Mouse (Mus musculus): ENCODE results near the gene Fbxo41. TPM values are rescaled to one million over a fixed set of nuclear protein-coding genes. Genes with fewer than 3 reads are reported as not detected.

The Fbxo41 gene
- polyA plus RNA-seq (2012; rRNA removed): 0.14 and 0.20 TPM in 2 replicates

- DNase-seq (ENCODE audit: low read depth, low spot score): no peak
These were observed at the start of gene Fbxo41 for GRCm38 (mm10) chr6:85502911-85503250. Gene Fbxo41 (minus strand): TSS chr6:85502994.

GRCm38 (mm10) chr6:85547642-85548041 lies 44.8 kb upstream of the Fbxo41 start:
- DNase-seq (ENCODE audit: low read depth, low spot score): no peak
- 79% methylated on average over 5 of the region's 5 CpGs for WGBS

More at GRCm38 (mm10) chr6:85502911-85503250, at the start of gene Fbxo41:
- WGBS: under 1% methylated on average over 19 of the region's 22 CpGs

GRCm38 (mm10) chr6:85544251-85544881 lies 41.6 kb upstream of the Fbxo41 start:
- 77% methylated on average over 13 of the region's 13 CpGs for WGBS
- DNase-seq (ENCODE audit: low read depth, low spot score): no peak

- DNase-seq (ENCODE audit: low read depth, low spot score): no peak
- WGBS: 62% methylated on average over 10 of the region's 10 CpGs
These were observed 40.8 kb upstream of the Fbxo41 start for GRCm38 (mm10) chr6:85543351-85544175.

GRCm38 (mm10) chr6:85522825-85523224 lies 20.0 kb upstream of the Fbxo41 start:
- DNase-seq (ENCODE audit: low read depth, low spot score): no peak

GRCm38 (mm10) chr6:85522026-85522425 lies 19.2 kb upstream of the Fbxo41 start:
- WGBS: 75% methylated on average over 5 of the region's 5 CpGs
- no peak for DNase-seq (ENCODE audit: low read depth, low spot score)

More at GRCm38 (mm10) chr6:85522825-85523224, 20.0 kb upstream of the Fbxo41 start:
- 63% methylated on average over 2 of the region's 2 CpGs for WGBS

GRCm38 (mm10) chr6:85518091-85518693 lies 15.4 kb upstream of the Fbxo41 start:
- WGBS: 56% methylated on average over 5 of the region's 5 CpGs
- no peak for DNase-seq (ENCODE audit: low read depth, low spot score)

GRCm38 (mm10) chr6:85515941-85516340 lies 13.1 kb upstream of the Fbxo41 start:
- WGBS: 74% methylated on average over 4 of the region's 4 CpGs
- no peak for DNase-seq (ENCODE audit: low read depth, low spot score)

GRCm38 (mm10) chr6:85513531-85513910 lies 10.7 kb upstream of the Fbxo41 start, which contains the start of gene Egr4:
Gene Egr4 (minus strand): TSS chr6:85513589.
- DNase-seq (ENCODE audit: low read depth, low spot score): no peak
- WGBS: 2% methylated on average over 38 of the region's 38 CpGs

GRCm38 (mm10) chr6:85512577-85513530 lies 10.1 kb upstream of the Fbxo41 start:
- 2% methylated on average over 90 of the region's 90 CpGs for WGBS
- no peak for DNase-seq (ENCODE audit: low read depth, low spot score)

GRCm38 (mm10) chr6:85512056-85512440 lies 9.3 kb upstream of the Fbxo41 start:
- DNase-seq (ENCODE audit: low read depth, low spot score): no peak
- WGBS: 3% methylated on average over 36 of the region's 36 CpGs

- WGBS: 1% methylated on average over 88 of the region's 88 CpGs
These were observed 8.7 kb upstream of the Fbxo41 start for GRCm38 (mm10) chr6:85511286-85512055.

GRCm38 (mm10) chr6:85510476-85510875 lies 7.7 kb upstream of the Fbxo41 start:
- WGBS: 4% methylated on average over 6 of the region's 6 CpGs
- no peak for DNase-seq (ENCODE audit: low read depth, low spot score)

More at GRCm38 (mm10) chr6:85511286-85512055, 8.7 kb upstream of the Fbxo41 start:
- no peak for DNase-seq (ENCODE audit: low read depth, low spot score)

- no peak for DNase-seq (ENCODE audit: low read depth, low spot score)
- WGBS: 37% methylated on average over 5 of the region's 5 CpGs
These were observed 5.8 kb upstream of the Fbxo41 start for GRCm38 (mm10) chr6:85508602-85509001.

GRCm38 (mm10) chr6:85504908-85505307 lies 2.1 kb upstream of the Fbxo41 start:
- DNase-seq (ENCODE audit: low read depth, low spot score): no peak
- 83% methylated on average over 2 of the region's 2 CpGs for WGBS

- no peak for DNase-seq (ENCODE audit: low read depth, low spot score)
- WGBS: 3% methylated on average over 37 of the region's 37 CpGs
These were observed 487 bp downstream of the Fbxo41 start for GRCm38 (mm10) chr6:85502103-85502910.

- DNase-seq (ENCODE audit: low read depth, low spot score): no peak
- 20% methylated on average over 6 of the region's 6 CpGs for WGBS
These were observed 1.2 kb downstream of the Fbxo41 start for GRCm38 (mm10) chr6:85501571-85502102.

- 74% methylated on average over 1 of the region's 1 CpGs for WGBS
- DNase-seq (ENCODE audit: low read depth, low spot score): no peak
These were observed 2.4 kb downstream of the Fbxo41 start for GRCm38 (mm10) chr6:85500416-85500815.
